32 mouse cellular contexts compared by ENCODE assay signal in the genomic region with DNA sequence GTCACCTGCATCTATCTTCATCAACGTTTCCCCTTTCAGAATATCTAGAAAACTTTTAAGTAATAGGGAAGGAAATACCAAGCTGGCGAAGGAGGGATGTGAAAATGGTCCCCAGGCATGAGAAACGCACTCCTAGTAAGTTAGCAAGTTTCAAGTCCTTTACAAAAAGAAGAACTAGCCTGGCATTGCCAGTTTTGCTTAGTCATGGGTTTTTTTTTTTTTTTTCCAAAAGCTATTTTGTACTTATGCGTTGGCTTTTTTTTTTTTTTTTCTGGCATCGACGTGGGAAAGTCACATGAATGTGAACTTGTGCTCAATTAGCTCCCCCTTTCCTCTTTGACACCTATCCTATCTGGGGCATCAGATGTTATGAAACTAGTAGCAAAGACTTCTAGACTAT. TPM values are rescaled to one million over a fixed set of nuclear protein-coding genes. Genes with fewer than 3 reads are reported as not detected.
DNase-seq lines count a peak whose midpoint lies in the region; ATAC-seq lines count a peak whose summit lies in the region.
"Had no signal": no experiment of that assay in that cellular context is flagged by ENCODE, and none has a peak within 500 bp of the region (broad histone marks: within the 10 kb centered on the region; RNA-seq: fewer than 3 reads in every experiment).

No protein-coding gene starts in this region.

- no peak overlapping the region for H3K9ac ChIP-seq in midbrain, embryonic 11.5 days (ENCODE audit: low read length)
- no peak overlapping the region for H3K9ac ChIP-seq in midbrain, embryonic 13.5 days (replicated peaks)
- H3K9ac ChIP-seq: heart, embryonic 12.5 days; liver, embryonic 12.5 days; lung, embryonic 14.5 days; midbrain, embryonic 12.5 days; stomach, embryonic 15.5 days had no signal

- ATAC-seq in midbrain, embryonic 11.5 days (ENCODE audit: low FRiP score) = no peak
- ATAC-seq in midbrain, embryonic 13.5 days = no peak
- peak; percentile 73 to 79 for ATAC-seq in hematopoietic stem cell, adult 5-6 weeks (replicated peaks in 1 of 2; ENCODE audit: insufficient read depth in 1 of 2, low FRiP score in 2 of 2, low TSS enrichment in 1 of 2, low read depth in 1 of 2, poor library complexity in 2 of 2, severe bottlenecking in 2 of 2)
- ATAC-seq: CD4-positive, CD25-positive, alpha-beta regulatory T cell, adult 4 months; forebrain, embryonic 14.5 days; hindbrain, embryonic 16.5 days; intestine, embryonic 16.5 days; liver, embryonic 12.5 days had no signal

- no peaks in the 10 kb centered on the region for H3K27me3 ChIP-seq in midbrain, embryonic 11.5 days (ENCODE audit: control insufficient read depth, insufficient read depth, low read length)
- no peaks in the 10 kb centered on the region for H3K27me3 ChIP-seq in midbrain, embryonic 13.5 days
- H3K27me3 ChIP-seq in splenic B cell, adult 2 months (ENCODE audit: control insufficient read depth, insufficient read depth, low read length, poor library complexity, severe bottlenecking) = no peaks in the 10 kb centered on the region
- H3K27me3 ChIP-seq in limb, embryonic 10.5 days (ENCODE audit: low read depth, poor library complexity, severe bottlenecking) = no peaks in the 10 kb centered on the region
- H3K27me3 ChIP-seq: liver, embryonic 12.5 days; midbrain, embryonic 12.5 days; stomach, embryonic 15.5 days had no signal

- no peak overlapping the region for H3K4me2 ChIP-seq in midbrain, embryonic 11.5 days
- H3K4me2 ChIP-seq in midbrain, embryonic 13.5 days (replicated peaks) = no peak overlapping the region
- H3K4me2 ChIP-seq: heart, embryonic 12.5 days; liver, embryonic 12.5 days; lung, embryonic 14.5 days; midbrain, embryonic 12.5 days; stomach, embryonic 15.5 days had no signal

- H3K4me3 ChIP-seq in midbrain, embryonic 11.5 days (ENCODE audit: low read depth, low read length) = no peak overlapping the region
- no peak overlapping the region for H3K4me3 ChIP-seq in midbrain, embryonic 13.5 days (replicated peaks)
- H3K4me3 ChIP-seq in limb, embryonic 10.5 days = no peak overlapping the region
- H3K4me3 ChIP-seq: heart, embryonic 12.5 days; liver, embryonic 12.5 days; midbrain, embryonic 12.5 days; myocyte; stomach, embryonic 15.5 days had no signal

- WGBS in midbrain, embryonic 11.5 days = 79% methylated on average over 6 of the region's 6 CpGs
- WGBS in midbrain, embryonic 13.5 days = 87% methylated on average over 6 of the region's 6 CpGs
- WGBS in limb, embryonic 10.5 days = 88% methylated on average over 6 of the region's 6 CpGs

- H3K36me3 ChIP-seq in midbrain, embryonic 11.5 days (ENCODE audit: control insufficient read depth, insufficient read depth, low read length) = no peaks in the 10 kb centered on the region
- no peaks in the 10 kb centered on the region for H3K36me3 ChIP-seq in midbrain, embryonic 13.5 days
- no peaks in the 10 kb centered on the region for H3K36me3 ChIP-seq in splenic B cell, adult 2 months (ENCODE audit: control insufficient read depth, insufficient read depth, low read length, poor library complexity, severe bottlenecking)
- H3K36me3 ChIP-seq in limb, embryonic 10.5 days = no peaks in the 10 kb centered on the region
- H3K36me3 ChIP-seq: heart, embryonic 12.5 days; liver, embryonic 12.5 days; midbrain, embryonic 12.5 days; stomach, embryonic 15.5 days had no signal

- DNase-seq in midbrain, embryonic 11.5 days (ENCODE audit: low spot score, missing footprints) = peak; percentile 61
- DNase-seq in MEL-GATA-1-ER (ENCODE audit: extremely low read depth, low read depth) = peak; percentile 39
- DNase-seq in splenic B cell, adult 2 months (ENCODE audit: low read depth, low spot score) = peak; percentile 24
- DNase-seq in adrenal gland, postnatal 4 days (ENCODE audit: low spot score in 2 of 2) = no peak
- DNase-seq in adrenal gland, adult (ENCODE audit: inconsistent age in 2 of 2, low spot score in 1 of 2) = no peak
- no peak for DNase-seq in limb, embryonic 10.5 days (ENCODE audit: low spot score)
- DNase-seq: adrenal gland, postnatal 14 days; cerebellum, adult 2 months; cerebellum, postnatal 36 days; gastrocnemius, postnatal 36 days; layer of hippocampus, postnatal 36 days; lung, embryonic 14.5 days; lung, postnatal 36 days; spleen, adult 18-20 months; thymus, adult 18-20 months; thymus, postnatal 4 days had no signal

- no peak overlapping the region for H3K27ac ChIP-seq in midbrain, embryonic 11.5 days (ENCODE audit: low read depth, low read length)
- H3K27ac ChIP-seq in midbrain, embryonic 13.5 days = no peak overlapping the region
- no peak overlapping the region for H3K27ac ChIP-seq in limb, embryonic 10.5 days
- H3K27ac ChIP-seq: kidney, postnatal 0 days; liver, embryonic 12.5 days; midbrain, embryonic 12.5 days; stomach, embryonic 15.5 days had no signal

- H3K9me3 ChIP-seq in midbrain, embryonic 11.5 days (ENCODE audit: control insufficient read depth, low read length) = no peaks in the 10 kb centered on the region
- no peaks in the 10 kb centered on the region for H3K9me3 ChIP-seq in midbrain, embryonic 13.5 days
- no peaks in the 10 kb centered on the region for H3K9me3 ChIP-seq in limb, embryonic 10.5 days (replicated peaks)
- H3K9me3 ChIP-seq: heart, embryonic 12.5 days; liver, embryonic 12.5 days; midbrain, embryonic 12.5 days; stomach, embryonic 15.5 days had no signal

- no peaks in the 10 kb centered on the region for H3K4me1 ChIP-seq in midbrain, embryonic 11.5 days (ENCODE audit: control insufficient read depth, insufficient read depth, low read length)
- H3K4me1 ChIP-seq in midbrain, embryonic 13.5 days (replicated peaks) = no peaks in the 10 kb centered on the region
- H3K4me1 ChIP-seq in limb, embryonic 10.5 days = 0 out of 2 replicates have a peak, but pooled peaks cover 2% of the 10 kb centered on the region
- H3K4me1 ChIP-seq: heart, embryonic 12.5 days; liver, embryonic 12.5 days; midbrain, embryonic 12.5 days; stomach, embryonic 15.5 days had no signal

RNA-seq across cellular contexts. Expression of a gene that starts 18.3 kb away (rescaled TPM):
- 165 and 178 TPM in 2 replicates for polyA plus RNA-seq in midbrain, embryonic 11.5 days (2014; fragmentation: Nextera tagmentation; extraction: Ambion mirVana)
- polyA plus RNA-seq in midbrain, embryonic 13.5 days (2015; fragmentation: Nextera tagmentation; extraction: Ambion mirVana) = 135 and 150 TPM in 2 replicates
- total RNA-seq in hematopoietic stem cell, adult 5-6 weeks (2017) = 79.0 and 115 TPM in 2 replicates
- total RNA-seq in adrenal gland, postnatal 4 days (2021) = 100 to 1,000 TPM in 1 of 2 experiments, 10 to 100 TPM in 1; 98.2 to 102 TPM
- 149 and 174 TPM in 2 replicates for polyA plus RNA-seq in limb, embryonic 10.5 days (2016; fragmentation: Nextera tagmentation; extraction: Ambion mirVana)

RNA-seq across cellular contexts. Expression of a gene that starts 27.5 kb away (rescaled TPM):
- not detected in 2 replicates for polyA plus RNA-seq in midbrain, embryonic 11.5 days (2014; fragmentation: Nextera tagmentation; extraction: Ambion mirVana)
- not detected in 2 replicates for polyA plus RNA-seq in midbrain, embryonic 13.5 days (2015; fragmentation: Nextera tagmentation; extraction: Ambion mirVana)
- total RNA-seq in hematopoietic stem cell, adult 5-6 weeks (2017) = 2.8 and 3.6 TPM in 2 replicates
- 1 to 10 TPM; 3.4 to 4.8 TPM for total RNA-seq in adrenal gland, postnatal 4 days (2021)
- not detected in 2 replicates for polyA plus RNA-seq in limb, embryonic 10.5 days (2016; fragmentation: Nextera tagmentation; extraction: Ambion mirVana)
- total RNA-seq: gastrocnemius, postnatal 36 days; layer of hippocampus, adult 18-20 months; layer of hippocampus, postnatal 36 days; left cerebral cortex, postnatal 36 days had no signal
- polyA plus RNA-seq: embryonic facial prominence, embryonic 11.5 days; lung, embryonic 14.5 days; midbrain, embryonic 12.5 days; myocyte; neural tube, embryonic 14.5 days had no signal

Comparison
In these comparisons a context has a peak if more than half of its experiments do, and no peak if none do; other contexts are left out.
1. ATAC-seq: peak in hematopoietic stem cell, adult 5-6 weeks (2 of 2); none in midbrain, embryonic 11.5 days (single experiment) and midbrain, embryonic 13.5 days (single experiment).
2. DNase-seq: peak in midbrain, embryonic 11.5 days (single experiment), MEL-GATA-1-ER (single experiment) and splenic B cell, adult 2 months (single experiment); none in adrenal gland, postnatal 4 days (0 of 2), adrenal gland, adult (0 of 2) and limb, embryonic 10.5 days (single experiment).